Mouse (Mus musculus) thymus, adult 2 months (tissue): ENCODE results near the gene Slc16a8. TPM values are rescaled to one million over a fixed set of nuclear protein-coding genes. Genes with fewer than 3 reads are reported as not detected.
"Not testable (repeated sequence)": the region's sequence is repeated elsewhere in the genome, so short reads cannot be mapped to it uniquely, and the experiment has no call there.

Experiments
- DNase-seq: peaks from one replicate; pipeline ENCODE4 v3.0.0; 2021
- H3K27ac ChIP-seq: fragments of 200-500 bp; 2 replicates; pipeline ENCODE4 v1.5.1; 2012; ENCODE audit warnings: low read length, control low read depth; ENCODE audit not compliant: control insufficient read depth, insufficient read depth
- H3K27me3 ChIP-seq: fragments of 200-500 bp; 2 replicates; pipeline ENCODE4 v1.6.1; 2012; ENCODE audit warnings: mild to moderate bottlenecking, low read length, moderate library complexity, mixed read lengths; ENCODE audit not compliant: control insufficient read depth, insufficient read depth
- H3K36me3 ChIP-seq: fragments of 200-500 bp; 2 replicates; pipeline ENCODE4 v1.6.1; 2012; ENCODE audit warnings: mild to moderate bottlenecking, low read length, moderate library complexity; ENCODE audit not compliant: control insufficient read depth, insufficient read depth
- H3K4me1 ChIP-seq: fragments of 200-500 bp; replicated peaks from 2 replicates; pipeline ENCODE4 v1.6.1; 2012; ENCODE audit warnings: low read length; ENCODE audit not compliant: control insufficient read depth, insufficient read depth
- H3K4me3 ChIP-seq: fragments of 200-500 bp; 2 replicates; pipeline ENCODE4 v1.5.1; 2012; ENCODE audit warnings: mild to moderate bottlenecking, low read length, control low read depth, moderate library complexity; ENCODE audit not compliant: control insufficient read depth, insufficient read depth
- CTCF ChIP-seq: fragments of 200-500 bp; IDR thresholded peaks from 2 replicates; pipeline ENCODE4 v1.5.1; 2012; ENCODE audit warnings: mild to moderate bottlenecking, control low read depth, low read length, moderate library complexity, borderline replicate concordance; ENCODE audit not compliant: control insufficient read depth, poor library complexity, insufficient read depth; ENCODE audit errors: extremely low read depth
- POLR2A ChIP-seq: fragments of 200-500 bp; IDR thresholded peaks from 2 replicates; pipeline ENCODE4 v1.6.1; 2012; ENCODE audit warnings: mild to moderate bottlenecking, low read length, control low read depth, moderate library complexity; ENCODE audit not compliant: control insufficient read depth, poor library complexity, insufficient read depth; ENCODE audit errors: extremely low read depth
- WGBS: fragments of 180-500 bp; shearing (Covaris S2); methylation state at CpG from one replicate; pipeline ENCODE4 v1.1.7; 2018; 5-methylcytosine and 5-hydroxymethylcytosine counted together
- polyA plus RNA-seq: library from polyadenylated mRNA; depleted of rRNA; stranded (reverse); fragments of >200 nt; gene quantifications from 2 replicates; pipeline ENCODE4 v1.2.3, GENCODE M21; 2012

Gene Slc16a8
- polyA plus RNA-seq, 1 experiment = 0.15 TPM

GRCm38 (mm10) chr15:79229058-79229821, 25.3 kb downstream of the Slc16a8 start, which contains the start of the genes Pick1 and Gm49486:
TSS of gene Pick1 (plus strand) at chr15:79229173.
TSS of gene Gm49486 (plus strand) at chr15:79229391.
- H3K4me1 ChIP-seq = peaks cover 6% of the 10 kb centered on the region
- WGBS = under 1% methylated on average over 51 of the region's 51 CpGs
- H3K4me3 ChIP-seq = peak within 1 kb of the TSS; percentile 98
- H3K27me3 ChIP-seq = no peaks in the 10 kb centered on the region
- H3K36me3 ChIP-seq = no peaks in the 10 kb centered on the region
- H3K27ac ChIP-seq = peak within 1 kb of the TSS; percentile 82; the same call in 1 of the 2 replicates
- no peak for TF ChIP-seq POLR2A
- 0 out of 2 replicates have a peak, but pooled peaks have one; percentile 28 for TF ChIP-seq CTCF
- peak; percentile 88 for DNase-seq

GRCm38 (mm10) chr15:79225780-79226179, 28.8 kb downstream of the Slc16a8 start:
- not testable (repeated sequence) for H3K36me3 ChIP-seq, H3K27me3 ChIP-seq, DNase-seq, H3K27ac ChIP-seq, H3K4me3 ChIP-seq, H3K4me1 ChIP-seq
- WGBS = 54% methylated on average over 2 of the region's 2 CpGs

- H3K36me3 ChIP-seq = no peaks in the 10 kb centered on the region
- peak; percentile 85 for DNase-seq
- 13% methylated on average over 5 of the region's 5 CpGs for WGBS
- no peak overlapping the region for H3K4me3 ChIP-seq
- no peaks in the 10 kb centered on the region; the same call in 1 of the 2 replicates for H3K27me3 ChIP-seq
- peak; percentile 81 for TF ChIP-seq CTCF
- no peak for TF ChIP-seq POLR2A
- H3K27ac ChIP-seq = no peak overlapping the region
- H3K4me1 ChIP-seq = peaks cover 4% of the 10 kb centered on the region
Observed at GRCm38 (mm10) chr15:79224685-79225084, 29.9 kb downstream of the Slc16a8 start.

- no peaks in the 10 kb centered on the region; the same call in 1 of the 2 replicates for H3K27me3 ChIP-seq
- no peak overlapping the region for H3K27ac ChIP-seq
- H3K4me3 ChIP-seq = no peak overlapping the region
- no peaks in the 10 kb centered on the region for H3K36me3 ChIP-seq
- DNase-seq = no peak
- no peak for TF ChIP-seq CTCF
- TF ChIP-seq POLR2A = no peak
- no peaks in the 10 kb centered on the region for H3K4me1 ChIP-seq
- 48% methylated on average over 5 of the region's 5 CpGs for WGBS
Observed at GRCm38 (mm10) chr15:79223641-79224040, 30.9 kb downstream of the Slc16a8 start.

GRCm38 (mm10) chr15:79219572-79219971, 35.0 kb downstream of the Slc16a8 start:
- H3K36me3 ChIP-seq = no peaks in the 10 kb centered on the region
- no peaks in the 10 kb centered on the region; the same call in 1 of the 2 replicates for H3K27me3 ChIP-seq
- 29% methylated on average over 1 of the region's 1 CpGs for WGBS
- TF ChIP-seq CTCF = no peak
- no peak for TF ChIP-seq POLR2A
- H3K4me1 ChIP-seq = no peaks in the 10 kb centered on the region
- H3K27ac ChIP-seq = no peak overlapping the region
- DNase-seq = no peak
- H3K4me3 ChIP-seq = no peak overlapping the region

- Histone ChIP-seq H3K4me3 (no peak overlapping the region), H3K27me3 (no peaks in the 10 kb centered on the region), H3K27ac (no peak overlapping the region), H3K4me1 (no peaks in the 10 kb centered on the region), H3K36me3 (no peaks in the 10 kb centered on the region)
- WGBS = 86% methylated on average over 3 of the region's 3 CpGs
- no peak for TF ChIP-seq CTCF
- TF ChIP-seq POLR2A = no peak
- DNase-seq = no peak
Observed at GRCm38 (mm10) chr15:79216191-79216590, 38.4 kb downstream of the Slc16a8 start.
